Mouse (Mus musculus) adrenal gland, postnatal 4 days (tissue): ENCODE data around the gene Dbi. TPM values are rescaled to one million over a fixed set of nuclear protein-coding genes. Genes with fewer than 3 reads are reported as not detected.

Experiments
- total RNA-seq, 2 experiments: library from RNA; stranded (reverse); gene quantifications; 2 replicates each; pipeline ENCODE4 v1.2.3; 2021

Gene Dbi
- total RNA-seq, 2 experiments from 2014 or later: 429 to 512 TPM

Other genes starting within 250 kb of the Dbi start
- gene Tmem177, start 207.9 kb downstream of the Dbi start, total RNA-seq: 10 to 100 TPM in 1 of 2 experiments, 1 to 10 TPM in 1; 9.7 to 10.1 TPM
- under 1 TPM; 0.56 to 0.62 TPM for gene Cfap221, start 123.8 kb downstream of the Dbi start, total RNA-seq
- gene Sctr, start 114.2 kb downstream of the Dbi start, total RNA-seq: 10 to 100 TPM; 15.5 to 19.7 TPM
- 10 to 100 TPM; 17.5 to 18.5 TPM for gene Tmem37, start 47.0 kb downstream of the Dbi start, total RNA-seq
- gene 3110009E18Rik, start 109 bp upstream of the Dbi start, total RNA-seq: 10 to 100 TPM; 12.5 to 14.2 TPM
- gene Steap3, start 151.6 kb upstream of the Dbi start, total RNA-seq: 10 to 100 TPM; 31.0 to 35.7 TPM
- under 1 TPM in 1 of 2 experiments, not detected in 1; 0.14 TPM for gene C1ql2, start 219.5 kb upstream of the Dbi start, total RNA-seq